Mouse (Mus musculus) intestine, embryonic 16.5 days (tissue): ENCODE data around the gene Cycs. TPM values are rescaled to one million over a fixed set of nuclear protein-coding genes. Genes with fewer than 3 reads are reported as not detected.

Source experiments
- ATAC-seq: fragments of 200-750 bp; cut with Nextera tagmentation; 2 replicates; pipeline ENCODE4 v1.8.0; 2017; ENCODE audit warnings: moderate TSS enrichment, moderate library complexity
- H3K27ac ChIP-seq: fragments of 300-500 bp; sonication (generic); 2 replicates; pipeline ENCODE4 v1.5.1; 2014; ENCODE audit warnings: mild to moderate bottlenecking, low read length
- H3K27me3 ChIP-seq: fragments of 300-500 bp; sonication (generic); replicated peaks from 2 replicates; pipeline ENCODE4 v1.6.1; 2014; ENCODE audit warnings: low read length, control low read depth, mixed read lengths; ENCODE audit not compliant: control insufficient read depth, insufficient read depth
- H3K36me3 ChIP-seq: fragments of 300-500 bp; sonication (generic); 2 replicates; pipeline ENCODE4 v1.6.1; 2014; ENCODE audit warnings: low read length, control low read depth; ENCODE audit not compliant: control insufficient read depth, insufficient read depth
- H3K4me1 ChIP-seq: fragments of 300-500 bp; sonication (generic); 2 replicates; pipeline ENCODE4 v1.6.1; 2014; ENCODE audit warnings: low read length, control low read depth, mixed read lengths; ENCODE audit not compliant: control insufficient read depth, insufficient read depth
- H3K4me2 ChIP-seq: fragments of 300-500 bp; sonication (generic); 2 replicates; pipeline ENCODE4 v1.6.1; 2014; ENCODE audit warnings: low read depth, low read length, control low read depth
- H3K4me3 ChIP-seq: fragments of 300-500 bp; sonication (generic); 2 replicates; pipeline ENCODE4 v1.5.1; 2014; ENCODE audit warnings: mild to moderate bottlenecking, low read length
- H3K9ac ChIP-seq: fragments of 300-500 bp; sonication (generic); 2 replicates; pipeline ENCODE4 v1.6.1; 2014; ENCODE audit warnings: low read depth, low read length
- H3K9me3 ChIP-seq: fragments of 300-500 bp; sonication (generic); 2 replicates; pipeline ENCODE4 v1.6.1; 2016; ENCODE audit warnings: low read length, control low read depth; ENCODE audit not compliant: control insufficient read depth
- WGBS: fragments of 180-500 bp; shearing (Covaris S2); extraction: QIAGEN DNeasy Blood & Tissue Kit; methylation state at CpG from one replicate; pipeline ENCODE4 v1.1.7; 2014; 5-methylcytosine and 5-hydroxymethylcytosine counted together
- polyA plus RNA-seq: library from polyadenylated mRNA; unstranded; fragments of >200 nt; fragmentation: Nextera tagmentation; extraction: Ambion mirVana; gene quantifications from 2 replicates; pipeline ENCODE4 v1.2.1, GENCODE M21; 2015

The Cycs gene
- 79.0 and 88.1 TPM in 2 replicates for polyA plus RNA-seq

GRCm38 (mm10) chr6:50566141-50566996, at the start of gene Cycs:
Gene Cycs (minus strand): TSS chr6:50566538.
- H3K4me3 ChIP-seq, result peak within 1 kb of the TSS; percentile 82
- peak within 1 kb of the TSS; percentile 77 for H3K4me2 ChIP-seq
- H3K4me1 ChIP-seq, result peaks cover 5% of the 10 kb centered on the region
- WGBS, result under 1% methylated on average over 78 of the region's 78 CpGs
- peak within 1 kb of the TSS; percentile 93 for H3K9ac ChIP-seq
- H3K36me3 ChIP-seq, result 0 out of 2 replicates have a peak, but pooled peaks cover 3% of the 10 kb centered on the region
- no peaks in the 10 kb centered on the region for H3K27me3 ChIP-seq
- ATAC-seq, result peak; percentile 98
- H3K9me3 ChIP-seq, result no peaks in the 10 kb centered on the region
- peak within 1 kb of the TSS; percentile 91 for H3K27ac ChIP-seq

GRCm38 (mm10) chr6:50601620-50602019, 35.3 kb upstream of the Cycs start:
- H3K36me3 ChIP-seq, result no peaks in the 10 kb centered on the region
- no peak for ATAC-seq
- no peak overlapping the region for H3K4me3 ChIP-seq
- no peaks in the 10 kb centered on the region for H3K27me3 ChIP-seq
- 31% methylated on average over 4 of the region's 4 CpGs for WGBS
- H3K4me2 ChIP-seq, result no peak overlapping the region
- H3K9me3 ChIP-seq, result no peaks in the 10 kb centered on the region
- H3K4me1 ChIP-seq, result no peaks in the 10 kb centered on the region
- no peak overlapping the region for H3K9ac ChIP-seq
- no peak overlapping the region for H3K27ac ChIP-seq

GRCm38 (mm10) chr6:50598560-50598959, 32.2 kb upstream of the Cycs start:
- H3K9ac ChIP-seq, result peak overlapping the region; percentile 16; the same call in 1 of the 2 replicates
- ATAC-seq, result no peak
- 0 out of 2 replicates have a peak, but pooled peaks cover 6% of the 10 kb centered on the region for H3K4me1 ChIP-seq
- no peaks in the 10 kb centered on the region for H3K27me3 ChIP-seq
- H3K4me3 ChIP-seq, result no peak overlapping the region
- no peaks in the 10 kb centered on the region for H3K36me3 ChIP-seq
- 43% methylated on average over 5 of the region's 5 CpGs for WGBS
- H3K27ac ChIP-seq, result no peak overlapping the region; the same call in 1 of the 2 replicates
- no peak overlapping the region for H3K4me2 ChIP-seq
- H3K9me3 ChIP-seq, result no peaks in the 10 kb centered on the region

GRCm38 (mm10) chr6:50596301-50597211, 30.2 kb upstream of the Cycs start, which contains the start of gene 4921507P07Rik:
Gene 4921507P07Rik (minus strand): TSS chr6:50596632.
- under 1% methylated on average over 62 of the region's 62 CpGs for WGBS
- H3K4me1 ChIP-seq, result 0 out of 2 replicates have a peak, but pooled peaks cover 6% of the 10 kb centered on the region
- ATAC-seq, result peak; percentile 99
- no peaks in the 10 kb centered on the region for H3K9me3 ChIP-seq
- H3K4me3 ChIP-seq, result peak within 1 kb of the TSS; percentile 67
- peak within 1 kb of the TSS; percentile 99 for H3K4me2 ChIP-seq
- no peaks in the 10 kb centered on the region for H3K27me3 ChIP-seq
- peak within 1 kb of the TSS; percentile 76 for H3K9ac ChIP-seq
- peak within 1 kb of the TSS; percentile 30 for H3K27ac ChIP-seq
- no peaks in the 10 kb centered on the region for H3K36me3 ChIP-seq

GRCm38 (mm10) chr6:50594372-50594771, 28.0 kb upstream of the Cycs start:
- WGBS, result 79% methylated on average over 2 of the region's 2 CpGs
- Histone ChIP-seq H3K27ac (no peak overlapping the region), H3K4me2 (no peak overlapping the region), H3K4me1 (0 out of 2 replicates have a peak, but pooled peaks cover 6% of the 10 kb centered on the region), H3K9me3 (no peaks in the 10 kb centered on the region), H3K9ac (no peak overlapping the region), H3K4me3 (no peak overlapping the region), H3K36me3 (no peaks in the 10 kb centered on the region), H3K27me3 (no peaks in the 10 kb centered on the region)
- no peak for ATAC-seq

- Histone ChIP-seq H3K4me2 (no peak overlapping the region), H3K36me3 (no peaks in the 10 kb centered on the region), H3K27me3 (no peaks in the 10 kb centered on the region), H3K9me3 (no peaks in the 10 kb centered on the region), H3K4me3 (no peak overlapping the region), H3K4me1 (0 out of 2 replicates have a peak, but pooled peaks cover 6% of the 10 kb centered on the region), H3K9ac (no peak overlapping the region), H3K27ac (no peak overlapping the region)
- no peak for ATAC-seq
- 62% methylated on average over 10 of the region's 10 CpGs for WGBS
Measured at GRCm38 (mm10) chr6:50593334-50593845, 27.1 kb upstream of the Cycs start.

GRCm38 (mm10) chr6:50590234-50590633, 23.9 kb upstream of the Cycs start:
- no peaks in the 10 kb centered on the region for H3K4me1 ChIP-seq
- H3K9me3 ChIP-seq, result no peaks in the 10 kb centered on the region
- no peaks in the 10 kb centered on the region for H3K36me3 ChIP-seq
- H3K4me3 ChIP-seq, result no peak overlapping the region
- H3K9ac ChIP-seq, result no peak overlapping the region
- no peak for ATAC-seq
- no peak overlapping the region for H3K27ac ChIP-seq
- H3K27me3 ChIP-seq, result no peaks in the 10 kb centered on the region
- 66% methylated on average over 3 of the region's 3 CpGs for WGBS
- no peak overlapping the region for H3K4me2 ChIP-seq

- Histone ChIP-seq H3K9ac (no peak overlapping the region), H3K9me3 (no peaks in the 10 kb centered on the region), H3K27me3 (no peaks in the 10 kb centered on the region), H3K27ac (no peak overlapping the region), H3K4me1 (no peaks in the 10 kb centered on the region), H3K4me2 (no peak overlapping the region), H3K36me3 (no peaks in the 10 kb centered on the region), H3K4me3 (no peak overlapping the region)
- no peak for ATAC-seq
- WGBS, result 87% methylated on average over 1 of the region's 1 CpGs
Measured at GRCm38 (mm10) chr6:50588251-50588650, 21.9 kb upstream of the Cycs start.

- H3K27me3 ChIP-seq, result no peaks in the 10 kb centered on the region
- no peak overlapping the region for H3K4me2 ChIP-seq
- H3K9me3 ChIP-seq, result no peaks in the 10 kb centered on the region
- no peaks in the 10 kb centered on the region for H3K36me3 ChIP-seq
- 0 out of 2 replicates have a peak, but pooled peaks have one; percentile 42 for ATAC-seq
- H3K27ac ChIP-seq, result no peak overlapping the region
- WGBS, result 79% methylated on average over 2 of the region's 2 CpGs
- no peak overlapping the region for H3K9ac ChIP-seq
- H3K4me3 ChIP-seq, result no peak overlapping the region
- no peaks in the 10 kb centered on the region for H3K4me1 ChIP-seq
Measured at GRCm38 (mm10) chr6:50587412-50587811, 21.1 kb upstream of the Cycs start.
